Mouse (Mus musculus) kidney, embryonic 14.5 days (tissue): ENCODE measurements around the gene Il2ra. TPM values are rescaled to one million over a fixed set of nuclear protein-coding genes. Genes with fewer than 3 reads are reported as not detected.

ENCODE experiments used
- ATAC-seq: fragments of 200-750 bp; cut with Nextera tagmentation; 2 replicates; pipeline ENCODE4 v1.8.0; 2017; ENCODE audit warnings: moderate number of reproducible peaks, mild to moderate bottlenecking, moderate TSS enrichment, moderate library complexity; ENCODE audit not compliant: low FRiP score, low TSS enrichment
- H3K27ac ChIP-seq: fragments of 300-500 bp; sonication (generic); 2 replicates; pipeline ENCODE4 v1.5.1; 2014; ENCODE audit warnings: low read depth, mild to moderate bottlenecking, low read length, moderate library complexity, mixed read lengths
- H3K27me3 ChIP-seq: fragments of 300-500 bp; sonication (generic); 2 replicates; pipeline ENCODE4 v1.6.1; 2014; ENCODE audit warnings: mild to moderate bottlenecking, low read length; ENCODE audit not compliant: control insufficient read depth, insufficient read depth
- H3K36me3 ChIP-seq: fragments of 300-500 bp; sonication (generic); 2 replicates; pipeline ENCODE4 v1.6.1; 2014; ENCODE audit warnings: low read length, mixed read lengths; ENCODE audit not compliant: control insufficient read depth, insufficient read depth
- H3K4me1 ChIP-seq: fragments of 300-500 bp; sonication (generic); 2 replicates; pipeline ENCODE4 v1.6.1; 2014; ENCODE audit warnings: low read length, mixed read lengths; ENCODE audit not compliant: control insufficient read depth, insufficient read depth
- H3K4me2 ChIP-seq: fragments of 300-500 bp; sonication (generic); replicated peaks from 2 replicates; pipeline ENCODE4 v1.6.1; 2014; ENCODE audit warnings: low read depth, mild to moderate bottlenecking, low read length
- H3K4me3 ChIP-seq: fragments of 300-500 bp; sonication (generic); 2 replicates; pipeline ENCODE4 v1.5.1; 2014; ENCODE audit warnings: mild to moderate bottlenecking, low read length
- H3K9ac ChIP-seq: fragments of 300-500 bp; sonication (generic); 2 replicates; pipeline ENCODE4 v1.6.1; 2014; ENCODE audit warnings: low read depth, mild to moderate bottlenecking, low read length, moderate library complexity
- H3K9me3 ChIP-seq: fragments of 300-500 bp; sonication (generic); 2 replicates; pipeline ENCODE4 v1.6.1; 2016; ENCODE audit warnings: low read length; ENCODE audit not compliant: control insufficient read depth
- WGBS: fragments of 180-500 bp; shearing (Covaris S2); extraction: QIAGEN DNeasy Blood & Tissue Kit; methylation state at CpG from one replicate; pipeline ENCODE4 v1.1.7; 2014; 5-methylcytosine and 5-hydroxymethylcytosine counted together
- polyA plus RNA-seq: library from polyadenylated mRNA; unstranded; fragments of >200 nt; fragmentation: Nextera tagmentation; extraction: Ambion mirVana; gene quantifications from 2 replicates; pipeline ENCODE4 v1.2.1, GENCODE M21; 2014

Il2ra gene
- polyA plus RNA-seq, 1 experiment from 2014 or later, result not detected

GRCm38 (mm10) chr2:11644057-11644456, 1.4 kb downstream of the Il2ra start:
- no peak overlapping the region for H3K4me3 ChIP-seq
- H3K27ac ChIP-seq, result no peak overlapping the region
- no peaks in the 10 kb centered on the region for H3K27me3 ChIP-seq
- no peaks in the 10 kb centered on the region for H3K36me3 ChIP-seq
- 88% methylated on average over 1 of the region's 1 CpGs for WGBS
- no peaks in the 10 kb centered on the region for H3K9me3 ChIP-seq
- no peaks in the 10 kb centered on the region for H3K4me1 ChIP-seq
- H3K9ac ChIP-seq, result no peak overlapping the region
- no peak overlapping the region for H3K4me2 ChIP-seq
- ATAC-seq, result no peak

- H3K9ac ChIP-seq, result no peak overlapping the region
- no peaks in the 10 kb centered on the region for H3K36me3 ChIP-seq
- no peak overlapping the region for H3K4me3 ChIP-seq
- no peaks in the 10 kb centered on the region for H3K4me1 ChIP-seq
- H3K27ac ChIP-seq, result no peak overlapping the region
- ATAC-seq, result no peak
- H3K4me2 ChIP-seq, result no peak overlapping the region
- no peaks in the 10 kb centered on the region for H3K27me3 ChIP-seq
- H3K9me3 ChIP-seq, result no peaks in the 10 kb centered on the region
- 77% methylated on average over 2 of the region's 2 CpGs for WGBS
These were observed 2.7 kb downstream of the Il2ra start for GRCm38 (mm10) chr2:11645297-11645696.

- H3K4me1 ChIP-seq, result no peaks in the 10 kb centered on the region
- H3K9me3 ChIP-seq, result no peaks in the 10 kb centered on the region
- 52% methylated on average over 3 of the region's 3 CpGs for WGBS
- H3K9ac ChIP-seq, result no peak overlapping the region
- no peak overlapping the region for H3K27ac ChIP-seq
- H3K4me2 ChIP-seq, result no peak overlapping the region
- no peaks in the 10 kb centered on the region for H3K36me3 ChIP-seq
- ATAC-seq, result no peak
- H3K4me3 ChIP-seq, result no peak overlapping the region
- no peaks in the 10 kb centered on the region for H3K27me3 ChIP-seq
These were observed 8.9 kb downstream of the Il2ra start for GRCm38 (mm10) chr2:11651476-11651875.

GRCm38 (mm10) chr2:11652196-11652595, 9.6 kb downstream of the Il2ra start:
- H3K9me3 ChIP-seq, result no peaks in the 10 kb centered on the region
- H3K36me3 ChIP-seq, result no peaks in the 10 kb centered on the region
- no peak overlapping the region for H3K4me3 ChIP-seq
- no peak for ATAC-seq
- no peaks in the 10 kb centered on the region for H3K27me3 ChIP-seq
- H3K27ac ChIP-seq, result no peak overlapping the region
- H3K4me2 ChIP-seq, result no peak overlapping the region
- H3K9ac ChIP-seq, result no peak overlapping the region
- WGBS, result 88% methylated on average over 3 of the region's 3 CpGs
- no peaks in the 10 kb centered on the region for H3K4me1 ChIP-seq

GRCm38 (mm10) chr2:11652780-11653179, 10.2 kb downstream of the Il2ra start:
- no peaks in the 10 kb centered on the region for H3K9me3 ChIP-seq
- H3K4me2 ChIP-seq, result no peak overlapping the region
- no peak overlapping the region for H3K4me3 ChIP-seq
- no peaks in the 10 kb centered on the region for H3K36me3 ChIP-seq
- no peaks in the 10 kb centered on the region for H3K4me1 ChIP-seq
- H3K27ac ChIP-seq, result no peak overlapping the region
- 77% methylated on average over 2 of the region's 2 CpGs for WGBS
- ATAC-seq, result no peak
- H3K27me3 ChIP-seq, result no peaks in the 10 kb centered on the region
- no peak overlapping the region for H3K9ac ChIP-seq

GRCm38 (mm10) chr2:11653330-11653729, 10.7 kb downstream of the Il2ra start:
- H3K9me3 ChIP-seq, result no peaks in the 10 kb centered on the region
- no peak overlapping the region for H3K4me2 ChIP-seq
- H3K27me3 ChIP-seq, result no peaks in the 10 kb centered on the region
- H3K9ac ChIP-seq, result no peak overlapping the region
- WGBS, result 48% methylated on average over 6 of the region's 6 CpGs
- no peaks in the 10 kb centered on the region for H3K4me1 ChIP-seq
- no peak overlapping the region for H3K4me3 ChIP-seq
- H3K36me3 ChIP-seq, result no peaks in the 10 kb centered on the region
- no peak overlapping the region for H3K27ac ChIP-seq
- ATAC-seq, result no peak

- Histone ChIP-seq H3K4me3 (no peak overlapping the region), H3K27ac (no peak overlapping the region), H3K4me2 (no peak overlapping the region), H3K9me3 (no peaks in the 10 kb centered on the region), H3K9ac (no peak overlapping the region), H3K36me3 (no peaks in the 10 kb centered on the region), H3K27me3 (no peaks in the 10 kb centered on the region), H3K4me1 (no peaks in the 10 kb centered on the region)
- WGBS, result 76% methylated on average over 5 of the region's 5 CpGs
- ATAC-seq, result no peak
These were observed 11.2 kb downstream of the Il2ra start for GRCm38 (mm10) chr2:11653780-11654179.

GRCm38 (mm10) chr2:11654990-11655931, 12.7 kb downstream of the Il2ra start:
- Histone ChIP-seq H3K27ac (no peak overlapping the region), H3K27me3 (no peaks in the 10 kb centered on the region), H3K9me3 (no peaks in the 10 kb centered on the region), H3K9ac (no peak overlapping the region), H3K36me3 (no peaks in the 10 kb centered on the region), H3K4me2 (no peak overlapping the region), H3K4me3 (no peak overlapping the region), H3K4me1 (no peaks in the 10 kb centered on the region)
- WGBS, result 68% methylated on average over 9 of the region's 9 CpGs
- ATAC-seq, result no peak

GRCm38 (mm10) chr2:11657581-11657980, 15.0 kb downstream of the Il2ra start:
- no peak overlapping the region for H3K9ac ChIP-seq
- 87% methylated on average over 2 of the region's 2 CpGs for WGBS

More at GRCm38 (mm10) chr2:11657581-11657980, 15.0 kb downstream of the Il2ra start:
- Histone ChIP-seq H3K9me3 (no peaks in the 10 kb centered on the region), H3K4me3 (no peak overlapping the region), H3K4me2 (no peak overlapping the region), H3K36me3 (no peaks in the 10 kb centered on the region), H3K27ac (no peak overlapping the region), H3K4me1 (no peaks in the 10 kb centered on the region), H3K27me3 (no peaks in the 10 kb centered on the region)
- no peak for ATAC-seq
